Mouse (Mus musculus): ENCODE data around the gene Nmur2. TPM values are rescaled to one million over a fixed set of nuclear protein-coding genes. Genes with fewer than 3 reads are reported as not detected.

Gene Nmur2
- 0.20 TPM in 1 of 2 replicates, not detected in the other for polyA plus RNA-seq (2015; fragmentation: Nextera tagmentation; extraction: Ambion mirVana)

GRCm38 (mm10) chr11:56040917-56041316 lies at the start of gene Nmur2:
TSS of gene Nmur2 (minus strand) at chr11:56041010.
- Histone ChIP-seq H3K9me3 (no peaks in the 10 kb centered on the region), H3K36me3 (no peaks in the 10 kb centered on the region), H3K4me1 (replicated peaks) (peaks cover 6% of the 10 kb centered on the region; the same call in 1 of the 2 replicates), H3K4me2 (peak within 1 kb of the TSS; percentile 9; the same call in 1 of the 2 replicates), H3K9ac (no peak within 1 kb of the TSS), H3K27ac (replicated peaks) (no peak within 1 kb of the TSS), H3K4me3 (no peak within 1 kb of the TSS), H3K27me3 (no peaks in the 10 kb centered on the region)
- no peak for ATAC-seq (ENCODE audit: low read depth)
- 3% methylated on average over 6 of the region's 6 CpGs for WGBS

DNA sequence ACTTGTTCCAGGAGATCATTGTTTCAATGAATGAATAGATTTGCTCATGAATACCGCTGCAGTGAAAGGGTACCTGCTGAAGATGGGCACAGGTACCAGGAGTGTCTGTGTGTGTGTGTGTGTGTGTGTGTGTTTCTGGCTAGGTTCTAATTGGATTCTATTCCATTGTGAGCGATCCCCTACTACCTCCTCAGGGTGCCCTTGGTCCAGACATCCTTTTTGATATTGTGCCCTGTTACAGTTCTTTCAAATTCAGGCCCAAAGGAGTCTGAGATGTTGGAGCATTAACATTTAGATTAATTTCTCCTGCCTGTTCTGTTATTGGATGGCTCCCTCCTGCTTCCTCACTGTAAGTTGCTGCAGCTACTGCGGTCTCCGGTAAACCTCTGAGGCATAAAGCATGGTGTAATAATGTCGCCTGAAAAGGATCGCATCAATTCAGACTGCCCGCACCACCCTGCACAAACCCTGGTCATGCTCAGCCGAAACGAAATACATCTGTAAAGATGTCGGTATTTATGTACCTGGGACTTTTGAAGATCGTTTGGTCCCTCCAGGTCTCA lies 48.4 kb upstream of the Nmur2 start:
- Histone ChIP-seq H3K27ac (replicated peaks) (peak overlapping the region; percentile 46; the same call in 1 of the 2 replicates), H3K4me1 (replicated peaks) (no peaks in the 10 kb centered on the region), H3K4me2 (no peak overlapping the region), H3K4me3 (no peak overlapping the region), H3K27me3 (no peaks in the 10 kb centered on the region), H3K9me3 (no peaks in the 10 kb centered on the region), H3K36me3 (no peaks in the 10 kb centered on the region), H3K9ac (no peak overlapping the region)
- ATAC-seq (ENCODE audit: low read depth) = no peak
- WGBS = 70% methylated on average over 11 of the region's 11 CpGs

DNA sequence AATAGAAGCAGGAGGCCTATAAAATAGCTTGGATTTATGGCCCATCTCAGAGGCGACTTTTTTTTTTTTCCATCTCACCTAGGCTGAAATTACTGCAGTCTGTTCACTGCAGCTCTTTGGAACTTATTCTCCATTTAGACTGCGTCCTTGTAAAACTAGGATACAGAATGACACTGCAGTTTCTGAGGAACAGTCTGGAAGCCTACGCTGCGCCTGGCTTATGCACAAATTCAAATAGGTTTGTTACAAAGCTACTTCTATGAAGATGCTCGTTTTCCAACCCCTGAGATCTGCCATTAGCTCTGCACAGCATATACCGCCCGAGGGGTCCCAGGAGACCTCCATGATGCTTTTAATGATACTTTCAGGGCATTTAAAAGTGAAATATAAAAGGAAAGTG lies 31.3 kb upstream of the Nmur2 start:
- 60% methylated on average over 7 of the region's 7 CpGs for WGBS
- Histone ChIP-seq H3K9ac (no peak overlapping the region), H3K27ac (replicated peaks) (peak overlapping the region; percentile 46; the same call in 1 of the 2 replicates), H3K4me3 (no peak overlapping the region), H3K9me3 (no peaks in the 10 kb centered on the region), H3K4me1 (replicated peaks) (peaks cover 14% of the 10 kb centered on the region), H3K27me3 (no peaks in the 10 kb centered on the region), H3K36me3 (no peaks in the 10 kb centered on the region), H3K4me2 (no peak overlapping the region)
- ATAC-seq (ENCODE audit: low read depth) = no peak

DNA sequence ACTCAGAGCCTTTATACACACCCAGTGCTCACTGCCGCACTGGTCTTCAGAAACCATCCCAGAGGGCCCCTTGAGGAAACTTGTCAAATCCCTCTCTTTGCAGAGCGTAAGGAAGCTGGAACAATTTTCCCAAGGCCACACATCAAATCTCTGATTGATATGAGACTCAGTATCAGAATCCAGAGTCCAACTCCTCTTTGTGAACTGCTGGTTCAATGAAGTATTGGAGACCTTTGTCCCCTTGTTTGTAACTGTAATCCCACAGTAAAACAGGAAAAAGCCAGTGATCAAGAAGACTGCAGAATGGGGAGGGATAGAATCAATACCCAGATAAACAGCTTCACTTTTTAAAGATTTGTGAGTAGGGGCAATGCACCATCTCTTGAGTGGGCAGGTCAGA lies 28.8 kb upstream of the Nmur2 start:
- no peak for ATAC-seq (ENCODE audit: low read depth)
- no peak overlapping the region for H3K9ac ChIP-seq
- WGBS = 85% methylated on average over 2 of the region's 2 CpGs

DNA sequence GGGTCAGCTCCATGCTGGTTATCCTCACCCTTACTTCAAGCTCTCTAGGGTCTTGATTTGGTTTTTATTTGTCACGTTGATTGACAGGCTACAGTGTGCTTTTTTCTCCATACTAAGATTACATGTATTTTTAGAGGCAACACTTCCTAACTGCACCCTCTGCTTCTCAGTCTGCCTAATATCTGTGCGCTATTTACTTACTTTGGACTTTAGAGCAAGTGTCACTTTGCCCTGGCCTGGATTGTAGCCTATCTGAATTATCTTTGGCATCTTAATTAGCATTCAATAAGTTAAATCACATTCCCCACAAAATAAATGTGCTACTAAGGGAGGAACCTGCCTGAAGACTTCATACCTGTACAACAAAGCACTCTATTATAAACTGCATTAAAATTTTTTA lies 24.3 kb upstream of the Nmur2 start:
- WGBS = 95% methylated on average over 2 of the region's 2 CpGs
- no peaks in the 10 kb centered on the region for H3K36me3 ChIP-seq
- no peak for ATAC-seq (ENCODE audit: low read depth)
- H3K4me2 ChIP-seq = no peak overlapping the region
- no peak overlapping the region for H3K9ac ChIP-seq
- H3K4me3 ChIP-seq = no peak overlapping the region
- H3K9me3 ChIP-seq = no peaks in the 10 kb centered on the region
- H3K4me1 ChIP-seq (replicated peaks) = no peaks in the 10 kb centered on the region
- no peak overlapping the region for H3K27ac ChIP-seq (replicated peaks)
- no peaks in the 10 kb centered on the region for H3K27me3 ChIP-seq

More for the DNA sequence above, 28.8 kb upstream of the Nmur2 start:
- Histone ChIP-seq H3K4me3 (no peak overlapping the region), H3K27me3 (no peaks in the 10 kb centered on the region), H3K27ac (replicated peaks) (no peak overlapping the region), H3K4me2 (no peak overlapping the region), H3K36me3 (no peaks in the 10 kb centered on the region), H3K4me1 (replicated peaks) (peaks cover 14% of the 10 kb centered on the region), H3K9me3 (no peaks in the 10 kb centered on the region)

- Histone ChIP-seq H3K4me3 (no peak overlapping the region), H3K27ac (replicated peaks) (no peak overlapping the region), H3K4me2 (no peak overlapping the region), H3K9me3 (no peaks in the 10 kb centered on the region), H3K27me3 (no peaks in the 10 kb centered on the region), H3K9ac (no peak overlapping the region), H3K36me3 (no peaks in the 10 kb centered on the region), H3K4me1 (replicated peaks) (no peaks in the 10 kb centered on the region)
- 54% methylated on average over 4 of the region's 4 CpGs for WGBS
- ATAC-seq (ENCODE audit: low read depth) = no peak
Observed at GRCm38 (mm10) chr11:56064575-56064974, 23.8 kb upstream of the Nmur2 start.

GRCm38 (mm10) chr11:56059236-56059635 lies 18.4 kb upstream of the Nmur2 start:
- Histone ChIP-seq H3K4me1 (replicated peaks) (no peaks in the 10 kb centered on the region), H3K36me3 (no peaks in the 10 kb centered on the region), H3K27ac (replicated peaks) (no peak overlapping the region), H3K27me3 (no peaks in the 10 kb centered on the region), H3K9me3 (no peaks in the 10 kb centered on the region), H3K4me3 (no peak overlapping the region), H3K9ac (no peak overlapping the region), H3K4me2 (no peak overlapping the region)
- no peak for ATAC-seq (ENCODE audit: low read depth)
- 71% methylated on average over 3 of the region's 3 CpGs for WGBS

DNA sequence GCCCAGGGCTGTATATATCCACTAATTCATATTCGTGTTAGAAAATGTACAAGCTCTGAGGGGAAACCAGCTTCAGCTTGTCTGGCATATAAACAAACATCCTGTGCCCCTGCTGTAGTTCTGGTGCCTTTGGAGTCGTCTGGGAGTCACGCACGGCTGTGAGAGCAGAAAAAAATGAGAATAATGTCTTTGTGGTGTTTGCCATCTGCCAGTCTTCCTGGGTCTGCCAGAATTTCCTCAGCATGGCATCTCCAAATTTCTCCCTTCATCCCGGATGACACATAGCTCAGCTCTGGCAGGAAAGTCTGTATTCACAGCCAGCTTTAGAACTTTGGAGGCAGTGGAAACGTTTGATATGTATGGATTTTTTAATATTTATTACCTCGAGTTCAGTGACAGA lies 13.6 kb upstream of the Nmur2 start:
- Histone ChIP-seq H3K27me3 (no peaks in the 10 kb centered on the region), H3K36me3 (no peaks in the 10 kb centered on the region), H3K4me3 (no peak overlapping the region), H3K4me2 (no peak overlapping the region), H3K4me1 (replicated peaks) (no peaks in the 10 kb centered on the region), H3K9ac (no peak overlapping the region), H3K27ac (replicated peaks) (no peak overlapping the region), H3K9me3 (no peaks in the 10 kb centered on the region)
- 67% methylated on average over 7 of the region's 7 CpGs for WGBS
- no peak for ATAC-seq (ENCODE audit: low read depth)

DNA sequence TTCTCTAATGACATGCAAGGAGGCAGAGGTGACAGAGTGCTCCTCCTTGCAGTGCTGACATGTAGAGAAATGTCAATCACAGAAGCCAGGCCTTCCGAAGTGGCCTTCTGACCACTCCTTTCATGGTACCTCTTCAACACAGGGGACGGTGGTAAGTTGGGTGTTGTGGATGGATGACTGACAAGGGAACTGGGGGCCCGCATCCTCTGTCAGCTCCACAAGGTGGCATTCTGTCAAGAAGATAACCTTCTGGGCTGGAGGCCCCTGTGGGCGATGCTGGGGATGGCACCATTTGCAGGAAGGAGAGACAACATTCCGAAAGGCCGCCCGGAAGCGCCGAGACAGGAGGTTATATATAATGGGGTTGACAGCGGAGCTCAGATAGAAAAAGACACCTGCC lies 14.0 kb downstream of the Nmur2 start:
- ATAC-seq (ENCODE audit: low read depth) = no peak
- no peak overlapping the region for H3K4me2 ChIP-seq
- H3K27me3 ChIP-seq = no peaks in the 10 kb centered on the region
- H3K4me1 ChIP-seq (replicated peaks) = no peaks in the 10 kb centered on the region
- H3K27ac ChIP-seq (replicated peaks) = no peak overlapping the region
- no peak overlapping the region for H3K9ac ChIP-seq
- no peaks in the 10 kb centered on the region for H3K36me3 ChIP-seq
- no peaks in the 10 kb centered on the region for H3K9me3 ChIP-seq
- H3K4me3 ChIP-seq = no peak overlapping the region
- 87% methylated on average over 10 of the region's 10 CpGs for WGBS

DNA sequence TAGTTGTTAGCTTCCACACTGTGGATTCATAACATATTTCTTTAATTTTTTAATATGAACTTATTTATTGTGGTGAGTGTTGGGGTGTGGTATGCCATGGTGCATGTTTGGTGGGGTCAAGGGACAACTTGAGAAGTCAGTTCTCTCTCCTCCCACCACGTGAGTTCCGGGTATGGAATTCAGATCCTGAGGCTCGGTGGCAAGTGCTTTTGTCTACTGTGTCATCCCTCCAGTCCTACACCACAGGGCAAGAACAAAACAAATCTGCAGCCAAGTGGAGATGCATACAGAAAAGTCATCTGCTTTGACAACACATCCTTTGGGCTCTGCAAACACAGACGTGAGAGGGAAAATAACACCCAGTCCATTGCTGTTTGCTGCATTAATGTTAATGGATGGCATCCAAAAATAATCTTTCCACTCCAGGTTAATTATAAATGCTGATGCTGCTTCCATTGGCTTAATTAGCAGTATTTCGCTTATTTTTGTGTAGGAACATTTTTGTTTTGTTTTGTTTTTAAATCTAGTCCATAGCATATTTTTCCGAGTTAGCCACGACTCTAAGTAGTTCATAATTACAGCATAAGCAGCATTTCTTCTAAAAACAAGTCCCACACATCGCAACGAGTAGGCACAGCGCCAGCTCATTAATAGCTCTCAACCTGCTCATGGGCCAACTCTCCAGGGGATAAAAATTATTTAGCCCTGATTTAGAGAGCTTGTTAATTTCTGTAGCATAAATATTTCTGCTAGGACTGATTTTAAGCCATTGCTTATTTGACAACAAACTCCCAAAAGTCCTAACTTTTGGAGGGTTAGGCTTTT lies 14.9 kb downstream of the Nmur2 start:
- H3K27ac ChIP-seq (replicated peaks) = no peak overlapping the region

GRCm38 (mm10) chr11:56013510-56014057 lies 27.2 kb downstream of the Nmur2 start:
- no peak overlapping the region for H3K27ac ChIP-seq (replicated peaks)
- H3K4me2 ChIP-seq = no peak overlapping the region
- H3K27me3 ChIP-seq = no peaks in the 10 kb centered on the region
- WGBS = 57% methylated on average over 9 of the region's 9 CpGs
- H3K9me3 ChIP-seq = no peaks in the 10 kb centered on the region
- H3K9ac ChIP-seq = no peak overlapping the region
- peaks cover 6% of the 10 kb centered on the region; the same call in 1 of the 2 replicates for H3K4me1 ChIP-seq (replicated peaks)
- H3K4me3 ChIP-seq = no peak overlapping the region
- no peak for ATAC-seq (ENCODE audit: low read depth)
- H3K36me3 ChIP-seq = no peaks in the 10 kb centered on the region

More for the DNA sequence above, 14.9 kb downstream of the Nmur2 start:
- H3K9ac ChIP-seq = no peak overlapping the region
- no peaks in the 10 kb centered on the region for H3K9me3 ChIP-seq
- ATAC-seq (ENCODE audit: low read depth) = no peak
- H3K36me3 ChIP-seq = no peaks in the 10 kb centered on the region
- H3K4me2 ChIP-seq = no peak overlapping the region
- WGBS = 68% methylated on average over 10 of the region's 10 CpGs
- H3K27me3 ChIP-seq = no peaks in the 10 kb centered on the region
- H3K4me3 ChIP-seq = no peak overlapping the region
- H3K4me1 ChIP-seq (replicated peaks) = no peaks in the 10 kb centered on the region

- no peaks in the 10 kb centered on the region for H3K9me3 ChIP-seq
- H3K27me3 ChIP-seq = no peaks in the 10 kb centered on the region
- no peak for ATAC-seq (ENCODE audit: low read depth)
- no peak overlapping the region for H3K27ac ChIP-seq (replicated peaks)
- no peak overlapping the region for H3K4me3 ChIP-seq
- 86% methylated on average over 2 of the region's 2 CpGs for WGBS
- H3K36me3 ChIP-seq = no peaks in the 10 kb centered on the region
- peaks cover 6% of the 10 kb centered on the region; the same call in 1 of the 2 replicates for H3K4me1 ChIP-seq (replicated peaks)
- no peak overlapping the region for H3K9ac ChIP-seq
- H3K4me2 ChIP-seq = no peak overlapping the region
Observed at GRCm38 (mm10) chr11:56012396-56012795, 28.4 kb downstream of the Nmur2 start.
